ENCODE assay signal across 19 mouse cellular contexts in the genomic region with DNA sequence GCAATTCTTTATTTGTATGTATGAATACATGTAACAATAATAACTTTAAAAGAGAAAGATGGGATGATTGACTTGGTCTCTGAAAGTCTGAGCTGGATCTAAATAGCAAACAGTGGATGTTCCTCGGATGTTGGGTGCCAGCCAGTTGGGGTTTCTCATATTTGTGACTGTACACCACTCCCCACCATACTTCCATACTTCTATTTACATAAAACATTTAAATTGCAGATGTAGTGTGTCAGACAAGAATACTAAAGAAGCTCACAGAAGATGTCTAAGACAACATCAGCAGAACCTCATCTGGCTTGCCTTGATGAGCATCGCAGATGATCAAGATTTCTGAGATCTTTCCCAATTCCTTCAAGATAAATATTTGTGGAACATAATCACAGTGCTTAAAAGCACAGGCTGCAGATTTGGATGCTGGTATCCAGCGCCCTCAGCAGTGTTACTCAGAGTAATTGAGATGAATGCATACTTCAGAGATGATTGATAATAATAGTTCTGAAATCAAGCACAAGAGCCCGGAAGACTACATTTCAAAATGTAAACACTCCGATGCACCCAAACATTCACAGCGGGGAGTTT.
"Had no signal": no experiment of that assay in that cellular context is flagged by ENCODE, and none has a peak within 500 bp of the region (broad histone marks: within the 10 kb centered on the region; RNA-seq: fewer than 3 reads in every experiment).

No protein-coding gene starts in this region.

- H3K4me2 ChIP-seq: midbrain, embryonic 13.5 days; neural tube, embryonic 13.5 days had no signal

- ATAC-seq: hindbrain, postnatal 0 days; inflammation-experienced regulatory T-cells, adult 6 months; liver, postnatal 0 days; midbrain, embryonic 13.5 days; midbrain, embryonic 16.5 days had no signal

- H3K27me3 ChIP-seq: megakaryocyte, embryonic 14.5 days; midbrain, embryonic 13.5 days; neural tube, embryonic 13.5 days had no signal

- H3K4me1 ChIP-seq: megakaryocyte, embryonic 14.5 days; midbrain, embryonic 10.5 days; midbrain, embryonic 13.5 days; neural tube, embryonic 13.5 days had no signal

- H3K9ac ChIP-seq: liver, embryonic 14.5 days; liver, postnatal 0 days; midbrain, embryonic 13.5 days; neural tube, embryonic 13.5 days had no signal

- H3K4me3 ChIP-seq: left cerebral cortex, adult 2 months; megakaryocyte, embryonic 14.5 days; midbrain, embryonic 10.5 days; midbrain, embryonic 13.5 days; myocyte; neural tube, embryonic 13.5 days had no signal

- DNase-seq: kidney, adult 18-20 months; kidney, adult 9 months; kidney, postnatal 14 days; kidney, postnatal 4 days; liver, postnatal 0 days; retina, postnatal 1 day; right cerebral cortex, postnatal 25 days; spleen, adult 18-20 months; thymus, postnatal 25 days had no signal

- H3K9me3 ChIP-seq: midbrain, embryonic 10.5 days; midbrain, embryonic 13.5 days; neural tube, embryonic 13.5 days had no signal

- H3K27ac ChIP-seq: hindbrain, postnatal 0 days; left cerebral cortex, adult 2 months; liver, embryonic 14.5 days; midbrain, embryonic 10.5 days; midbrain, embryonic 13.5 days; neural tube, embryonic 13.5 days had no signal

- H3K36me3 ChIP-seq: midbrain, embryonic 10.5 days; midbrain, embryonic 13.5 days; neural tube, embryonic 13.5 days had no signal
